Mouse (Mus musculus): Measurements from ENCODE around the gene Rdh5.
A peak's percentile ranks its signal among the peaks of the same experiment; 100 is the strongest.

Gene Rdh5

DNA sequence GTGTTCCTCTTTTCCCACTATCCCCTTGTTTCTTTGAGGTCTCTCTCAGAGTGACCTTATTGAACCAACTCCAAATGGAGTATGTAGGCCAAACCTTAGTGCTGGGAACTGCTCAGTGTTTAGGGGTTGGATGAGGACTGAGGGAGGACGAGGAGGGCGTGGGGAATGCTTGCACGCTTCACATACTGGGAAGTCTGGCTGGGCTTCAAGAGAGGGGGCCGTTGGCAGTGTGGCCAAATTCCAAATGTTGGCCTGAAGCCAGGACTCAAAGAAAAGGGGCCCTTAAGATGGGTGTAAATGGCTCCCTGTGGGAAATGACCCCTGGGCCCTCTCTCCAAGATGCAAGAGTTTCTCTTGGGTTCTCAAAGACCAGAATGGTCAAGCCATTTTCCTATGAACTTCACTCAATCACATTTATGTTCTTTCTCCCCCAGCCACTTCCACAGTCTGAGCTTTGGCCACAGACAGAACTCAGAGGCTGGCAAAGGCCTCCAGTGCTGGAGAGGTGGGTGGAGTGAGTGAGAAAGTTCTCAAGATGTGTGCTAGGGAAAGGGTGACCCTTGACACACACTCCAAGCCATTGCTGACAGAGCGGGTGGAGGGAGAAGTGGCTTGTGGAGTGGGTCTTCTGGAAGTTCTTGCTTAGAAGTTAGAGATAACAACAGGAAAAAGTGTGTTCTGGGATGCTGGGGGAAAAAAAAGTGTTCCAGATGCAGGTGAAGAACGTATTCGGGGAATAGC lies 7.1 kb upstream of the Rdh5 start:
- DNase-seq (ENCODE audit: low spot score): no peak

DNA sequence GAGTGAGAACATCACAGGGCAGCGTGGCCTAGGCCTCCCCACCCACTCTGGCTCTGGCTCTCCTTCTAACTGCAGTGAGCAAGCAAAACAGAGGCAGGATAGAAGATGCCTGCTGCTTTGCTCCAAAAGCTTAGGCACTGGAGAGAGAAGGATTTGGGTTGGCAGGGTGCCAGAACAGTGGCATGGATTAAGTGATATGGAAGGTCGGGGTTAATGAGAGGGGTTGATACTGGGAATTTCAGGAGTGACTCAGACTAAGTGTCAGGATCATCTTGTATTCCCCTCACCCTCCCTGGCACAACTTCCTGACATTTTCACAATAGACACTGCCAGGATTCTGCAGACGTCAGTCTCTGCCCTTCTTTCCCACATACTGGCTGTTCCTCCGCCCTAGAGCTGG lies 5.7 kb upstream of the Rdh5 start:
- DNase-seq (ENCODE audit: low spot score): no peak

DNA sequence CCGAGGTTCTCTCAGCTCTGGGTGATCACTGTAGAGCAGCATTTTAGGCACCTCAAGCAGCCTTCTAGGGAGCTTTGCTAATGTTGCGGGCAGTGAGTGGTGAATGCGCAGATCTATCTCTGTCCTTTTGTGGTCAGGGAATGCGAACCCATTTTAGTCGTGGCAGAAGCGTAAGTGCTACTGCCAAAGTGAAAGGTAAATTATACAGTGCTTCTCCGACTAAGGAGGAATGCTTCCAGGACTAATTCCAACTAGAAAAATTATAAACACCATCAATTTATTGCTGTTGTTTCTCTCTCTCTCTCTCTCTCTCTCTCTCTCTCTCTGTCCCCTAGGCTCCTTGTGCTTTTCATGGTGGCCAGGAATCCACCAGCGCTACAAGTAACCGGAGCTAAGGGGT lies 1.2 kb upstream of the Rdh5 start, which contains the start of gene Bloc1s1:
Gene Bloc1s1, minus strand, starts transcription at position 101 of the 400 bp plus-strand sequence.
- no peak for DNase-seq (ENCODE audit: low spot score)

DNA sequence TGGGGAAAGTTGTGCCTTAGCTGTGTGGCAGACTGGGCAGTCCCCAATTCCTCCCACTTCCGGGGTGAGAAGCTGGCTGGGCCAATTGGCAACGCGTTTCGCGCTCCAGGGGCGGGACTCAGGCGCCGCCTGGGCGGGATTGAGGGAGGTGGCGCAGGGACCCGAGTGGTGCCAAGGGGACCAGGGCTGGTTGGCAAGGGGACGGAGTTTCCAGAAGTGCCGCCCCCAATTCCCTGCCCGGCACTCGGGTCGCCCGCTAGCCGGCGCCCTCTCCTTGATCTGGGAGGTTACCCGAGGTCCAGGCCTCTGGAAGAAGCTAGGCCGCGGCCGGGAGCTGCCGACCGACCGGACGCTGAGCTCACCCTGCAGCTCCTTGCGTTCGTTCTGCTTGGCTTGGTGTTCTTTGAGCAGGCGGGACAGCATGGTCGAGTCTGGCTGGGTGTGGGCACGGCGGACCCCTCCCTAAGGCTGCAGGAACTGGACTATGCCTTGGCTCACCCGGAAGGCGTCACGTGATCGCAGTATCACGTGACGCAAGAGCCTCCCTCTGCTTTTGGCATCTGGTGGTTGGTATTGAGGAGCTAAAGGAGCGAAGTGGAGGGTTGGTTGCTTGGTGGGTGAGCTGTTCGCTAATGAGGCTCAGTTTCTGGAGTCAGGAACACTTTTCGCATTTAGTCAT lies 464 bp upstream of the Rdh5 start:
- DNase-seq (ENCODE audit: low spot score): peak; percentile 91

DNA sequence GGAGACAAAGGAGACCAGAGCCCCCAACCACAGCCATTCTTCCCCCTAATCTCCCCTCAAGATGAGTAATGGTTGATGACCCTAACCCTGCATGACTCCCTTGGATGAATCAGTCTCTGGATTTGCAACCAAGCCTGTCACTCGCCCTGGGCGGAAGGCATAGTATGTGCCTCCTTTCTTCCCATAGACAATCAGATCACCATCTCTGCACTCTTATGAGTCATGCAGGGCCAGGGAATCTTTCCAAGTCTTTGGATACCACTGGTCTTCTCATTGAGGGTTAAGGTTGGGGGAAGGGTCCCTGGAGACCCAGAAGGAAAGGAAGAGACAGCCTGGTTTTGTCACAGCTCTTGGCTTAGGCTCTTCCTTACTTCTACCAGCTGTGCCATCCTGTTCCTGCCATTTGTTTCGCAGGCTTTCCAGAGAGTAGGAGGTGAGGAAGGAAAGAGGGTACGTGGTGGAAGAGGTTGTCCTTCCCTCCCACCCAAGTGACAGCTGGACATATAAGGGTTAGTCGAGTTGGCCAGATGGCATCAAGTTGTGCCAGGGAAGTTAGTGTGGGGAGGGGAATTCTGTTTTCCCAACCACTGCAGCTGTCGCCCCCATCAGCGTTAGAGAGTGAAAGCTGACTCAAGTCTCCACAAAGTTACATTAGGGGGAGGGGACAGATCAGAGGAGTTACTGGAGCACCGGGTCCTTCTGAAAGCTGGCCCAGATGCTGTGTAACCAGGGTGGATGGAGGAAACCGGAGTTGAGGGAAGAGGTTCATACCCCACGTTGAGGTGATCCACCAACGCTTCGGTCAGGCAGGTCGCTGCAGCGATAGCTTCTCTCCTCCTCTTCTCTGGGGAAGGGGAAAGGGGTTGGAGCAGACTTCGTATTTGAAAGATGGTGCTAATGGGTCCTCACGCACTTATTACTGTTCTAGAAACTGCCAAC lies 536 bp downstream of the Rdh5 start:
- DNase-seq (ENCODE audit: low spot score): no peak

DNA sequence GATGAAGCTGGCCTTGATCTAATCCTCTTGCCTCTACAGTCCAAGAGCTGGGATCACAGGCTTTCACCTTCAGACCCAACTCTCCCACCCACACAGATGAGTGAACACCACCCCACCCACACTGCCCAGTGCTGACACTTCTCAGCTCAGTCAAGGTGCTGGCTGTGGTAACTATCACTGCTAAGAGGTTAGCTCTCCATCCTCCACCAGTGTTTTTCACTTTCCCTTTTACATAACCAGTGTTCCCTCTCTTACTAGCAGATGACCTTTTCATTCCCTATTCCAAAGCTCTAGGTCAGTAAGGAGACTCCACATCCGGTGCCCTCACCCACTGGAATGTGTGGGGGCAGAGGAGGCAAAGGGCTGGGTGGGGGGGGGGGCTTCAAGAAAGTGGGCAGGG lies 1.4 kb downstream of the Rdh5 start:
- DNase-seq (ENCODE audit: low spot score): no peak

DNA sequence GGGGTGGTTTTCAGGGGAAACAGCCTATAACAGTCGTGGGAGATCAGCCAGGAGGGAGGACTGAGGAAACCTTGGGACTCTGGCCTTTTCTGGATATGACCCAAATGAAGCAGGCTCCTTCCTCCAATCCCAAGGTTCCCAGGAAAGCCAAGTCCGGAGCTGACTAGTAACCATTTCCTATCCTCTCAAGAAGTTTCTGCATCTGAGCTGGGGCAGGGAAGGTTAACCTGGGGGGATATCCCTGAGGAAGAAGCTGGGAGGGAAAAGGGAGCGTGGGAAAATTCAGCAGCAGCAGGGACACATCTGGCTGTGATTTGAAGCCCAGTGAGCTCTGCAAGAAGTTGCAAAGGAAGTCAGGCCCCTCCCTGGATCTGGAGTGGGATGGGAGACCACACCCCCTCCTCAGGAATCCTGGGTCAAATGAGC lies 1.9 kb downstream of the Rdh5 start:
- no peak for DNase-seq (ENCODE audit: low spot score)

DNA sequence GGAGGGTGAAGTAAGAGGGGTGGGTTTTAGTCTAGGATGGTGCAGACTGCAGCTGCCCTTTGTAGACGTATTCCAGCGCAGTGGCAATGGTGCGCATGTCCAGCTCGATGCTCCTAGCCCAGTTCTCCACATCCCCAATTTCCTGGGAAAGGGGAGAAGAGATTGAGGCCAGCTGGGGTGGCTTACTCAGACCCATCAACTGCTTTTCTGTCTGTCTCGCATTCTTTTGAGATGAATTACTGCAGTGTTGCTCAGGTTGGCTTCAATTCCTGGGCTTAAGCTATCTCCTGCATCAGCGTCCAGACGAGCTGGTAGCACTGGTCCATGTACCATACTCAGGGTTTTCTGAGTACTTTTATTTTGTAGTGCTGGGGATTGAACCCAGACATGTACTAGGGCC lies 2.7 kb downstream of the Rdh5 start:
- no peak for DNase-seq (ENCODE audit: low spot score)

DNA sequence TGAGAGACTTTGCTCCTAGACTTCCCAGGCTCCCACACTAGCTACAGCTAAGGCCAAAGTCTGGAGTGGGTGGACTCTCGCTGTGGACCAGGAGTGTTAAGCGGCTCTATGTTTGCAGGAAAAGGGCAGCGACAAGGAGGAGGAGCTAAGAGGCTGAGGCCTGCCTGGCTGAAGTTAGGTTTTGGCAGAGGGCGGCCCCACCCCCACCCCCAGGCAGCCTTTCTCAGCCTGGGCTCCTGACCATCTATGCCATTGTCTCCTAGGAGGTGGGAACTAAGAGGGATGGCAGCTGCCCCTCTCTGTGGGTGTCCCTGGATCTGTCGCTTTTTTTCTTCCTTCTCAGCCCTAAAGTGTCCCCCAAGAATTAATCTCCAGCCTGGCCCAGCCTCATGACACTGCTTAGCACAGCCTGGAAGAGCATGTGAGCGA lies 3.5 kb downstream of the Rdh5 start:
- DNase-seq (ENCODE audit: low spot score): no peak

DNA sequence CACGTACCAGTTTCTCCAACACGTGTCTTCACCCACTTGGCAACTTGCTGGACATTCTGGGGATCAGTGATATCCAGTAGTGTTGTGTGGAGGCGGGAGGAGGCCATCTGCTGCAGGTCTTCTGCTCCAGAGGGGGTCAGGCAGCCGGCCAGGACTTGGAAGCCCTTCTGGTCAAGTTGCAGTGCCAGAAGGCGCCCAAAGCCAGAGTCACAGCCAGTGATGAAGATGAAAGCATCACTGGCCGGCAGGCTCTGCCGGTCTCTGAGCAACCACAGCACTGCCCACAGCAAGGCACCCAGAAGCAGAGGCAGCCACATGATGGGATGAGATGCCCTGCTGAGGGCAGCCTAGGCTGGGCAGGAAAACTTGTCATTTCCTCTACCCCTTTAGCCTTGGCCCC lies 4.4 kb downstream of the Rdh5 start:
- DNase-seq (ENCODE audit: low spot score): no peak

DNA sequence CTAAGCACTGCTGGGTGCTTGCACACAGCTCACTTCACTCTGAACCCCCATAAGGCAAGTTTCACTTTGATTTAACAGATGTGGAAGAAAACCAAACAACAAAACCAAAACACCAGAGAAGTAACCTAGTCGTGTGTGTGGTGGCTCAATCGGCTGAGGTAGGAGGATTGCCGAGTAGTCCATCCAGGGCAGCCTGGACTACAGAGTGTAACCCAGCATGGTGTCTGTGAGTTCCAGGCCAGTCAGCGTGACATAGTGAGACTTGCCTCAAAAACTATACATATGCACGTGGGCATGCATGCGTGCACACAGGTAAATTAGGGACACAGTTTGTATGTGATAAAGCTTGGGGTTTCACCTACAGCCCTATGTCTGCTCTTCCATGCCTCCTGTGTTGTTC lies 5.3 kb downstream of the Rdh5 start:
- no peak for DNase-seq (ENCODE audit: low spot score)

DNA sequence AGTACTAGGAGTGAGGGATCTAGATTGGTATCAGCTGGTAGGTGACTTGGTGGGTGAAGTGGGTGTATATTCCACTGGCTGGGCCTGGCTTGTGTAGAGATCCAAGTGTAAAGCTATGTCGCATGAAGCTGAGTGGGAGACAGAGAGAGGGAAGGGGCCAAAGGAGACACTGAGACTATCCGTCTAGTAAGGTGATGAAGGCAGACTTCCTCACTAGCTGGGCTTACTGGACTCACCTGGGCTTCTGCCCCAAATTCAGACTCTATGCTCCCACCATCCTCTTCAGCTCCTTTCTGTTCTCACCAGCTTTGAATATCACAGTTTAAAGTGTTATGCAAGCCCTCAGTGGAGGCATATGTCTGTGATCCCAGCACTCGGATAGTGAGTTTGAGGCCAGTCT lies 6.0 kb downstream of the Rdh5 start:
- no peak for DNase-seq (ENCODE audit: low spot score)

DNA sequence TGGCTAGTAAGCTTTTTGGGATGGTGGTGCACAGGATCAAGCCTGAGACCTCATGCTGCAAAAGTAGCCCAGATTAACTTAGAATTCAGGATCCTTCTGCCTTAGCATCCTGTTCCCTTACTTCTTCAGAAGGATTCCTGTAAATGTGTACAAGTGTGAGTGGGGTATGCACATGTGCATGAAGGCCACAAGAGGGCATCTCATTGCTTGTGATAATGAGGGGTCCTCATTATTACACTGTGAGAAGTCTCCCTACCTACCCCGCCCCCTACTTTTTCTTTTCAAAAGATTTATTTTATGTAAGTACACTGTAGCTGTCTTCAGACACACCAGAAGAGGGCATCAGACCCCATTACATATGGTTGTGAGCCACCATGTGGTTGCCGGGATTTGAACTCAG lies 7.1 kb downstream of the Rdh5 start:
- DNase-seq (ENCODE audit: low spot score): no peak

DNA sequence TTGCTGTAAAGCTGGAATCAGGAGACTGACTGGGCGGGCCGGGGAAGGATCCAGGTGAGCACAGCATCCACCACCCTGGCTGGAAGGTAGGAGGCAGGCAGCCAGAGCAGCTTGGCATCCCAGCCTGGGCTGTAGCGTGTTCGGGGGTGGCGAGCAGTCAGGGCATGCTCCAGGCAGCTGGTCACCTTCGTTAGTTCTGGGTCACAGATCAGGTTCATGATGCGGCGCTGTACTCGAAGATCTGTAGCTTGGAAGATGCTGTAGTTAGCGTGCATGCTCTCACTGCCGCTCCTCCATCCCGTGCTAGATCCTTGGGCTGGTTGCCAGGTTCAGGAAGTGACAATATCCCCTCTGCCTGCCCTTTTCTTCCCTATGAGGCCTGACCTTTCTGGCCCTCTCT lies 9.0 kb downstream of the Rdh5 start:
- no peak for DNase-seq (ENCODE audit: low spot score)

DNA sequence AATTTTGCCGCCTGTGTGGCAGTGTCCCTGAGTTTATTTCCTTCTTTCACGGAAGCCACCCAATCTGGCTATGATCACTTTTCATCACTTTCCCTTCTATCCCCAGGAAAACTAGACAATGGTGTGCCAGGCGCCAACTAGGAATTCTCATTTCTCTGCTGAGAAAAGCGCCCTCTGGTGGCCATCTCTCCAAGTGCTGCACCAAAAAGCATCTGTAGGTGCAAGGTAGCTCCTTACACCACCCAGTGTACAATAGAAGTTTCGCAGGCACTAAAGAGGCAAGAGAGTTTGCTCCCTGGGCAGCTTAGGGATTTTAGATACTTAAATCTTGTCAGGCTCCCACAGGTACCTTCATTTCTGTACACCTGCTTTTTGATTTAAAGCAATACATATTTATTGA lies 9.5 kb downstream of the Rdh5 start:
- peak; percentile 85 for DNase-seq (ENCODE audit: low spot score)

DNA sequence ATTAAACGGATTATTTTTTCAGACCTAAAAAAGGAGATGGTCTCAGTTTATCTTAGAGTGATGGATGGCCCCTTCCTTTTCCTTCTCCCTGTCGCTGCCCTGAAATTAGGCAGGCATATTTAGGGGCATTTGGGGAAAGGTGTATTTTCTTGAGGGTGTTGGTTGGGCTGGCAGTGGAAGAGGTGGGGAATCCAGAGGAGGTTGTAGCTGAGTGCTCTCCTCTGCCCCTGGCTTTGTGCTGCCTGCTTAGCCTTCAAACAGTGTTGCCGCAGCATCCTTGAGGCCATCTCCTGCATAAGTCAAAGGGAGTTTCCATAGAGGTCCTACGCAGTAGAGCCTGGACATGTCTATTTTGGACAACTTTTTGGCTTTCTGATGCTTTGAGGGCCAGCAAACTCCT lies 9.9 kb downstream of the Rdh5 start:
- DNase-seq (ENCODE audit: low spot score): no peak

DNA sequence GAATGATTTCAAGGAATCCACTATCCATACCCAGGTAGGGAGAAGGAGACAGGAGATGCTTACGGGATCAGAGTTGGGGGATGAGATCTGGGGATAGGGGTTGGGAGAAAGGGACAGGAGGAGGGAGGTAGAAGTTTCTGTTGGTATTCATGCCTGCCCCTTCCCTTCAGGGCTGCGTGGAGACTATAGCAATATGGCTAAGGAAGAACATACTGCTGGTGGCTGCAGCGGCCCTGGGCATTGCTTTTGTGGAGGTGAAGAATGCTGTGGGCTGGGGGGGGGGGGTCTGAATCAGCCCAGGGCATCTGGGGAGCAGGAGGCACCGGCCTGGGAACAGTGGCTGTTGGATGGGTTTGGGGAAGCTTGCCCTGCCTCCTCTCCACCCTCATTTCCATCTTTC lies 10.4 kb downstream of the Rdh5 start:
- DNase-seq (ENCODE audit: low spot score): no peak

DNA sequence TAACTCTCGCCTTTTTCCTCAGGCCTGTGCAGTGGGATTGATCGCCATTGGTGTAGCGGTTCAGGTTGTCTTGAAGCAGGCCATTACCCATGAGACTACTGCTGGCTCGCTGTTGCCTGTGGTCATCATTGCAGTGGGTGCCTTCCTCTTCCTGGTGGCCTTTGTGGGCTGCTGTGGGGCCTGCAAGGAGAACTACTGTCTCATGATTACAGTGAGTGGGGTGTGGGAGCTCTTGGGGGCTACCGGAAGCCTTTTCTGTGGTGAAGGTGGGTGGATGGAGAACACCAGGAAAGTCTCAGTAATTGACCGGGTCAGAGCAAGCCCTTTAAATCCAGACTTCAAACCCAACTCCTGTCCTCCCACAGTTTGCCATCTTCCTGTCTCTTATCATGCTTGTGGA lies 11.3 kb downstream of the Rdh5 start:
- DNase-seq (ENCODE audit: low spot score): no peak

DNA sequence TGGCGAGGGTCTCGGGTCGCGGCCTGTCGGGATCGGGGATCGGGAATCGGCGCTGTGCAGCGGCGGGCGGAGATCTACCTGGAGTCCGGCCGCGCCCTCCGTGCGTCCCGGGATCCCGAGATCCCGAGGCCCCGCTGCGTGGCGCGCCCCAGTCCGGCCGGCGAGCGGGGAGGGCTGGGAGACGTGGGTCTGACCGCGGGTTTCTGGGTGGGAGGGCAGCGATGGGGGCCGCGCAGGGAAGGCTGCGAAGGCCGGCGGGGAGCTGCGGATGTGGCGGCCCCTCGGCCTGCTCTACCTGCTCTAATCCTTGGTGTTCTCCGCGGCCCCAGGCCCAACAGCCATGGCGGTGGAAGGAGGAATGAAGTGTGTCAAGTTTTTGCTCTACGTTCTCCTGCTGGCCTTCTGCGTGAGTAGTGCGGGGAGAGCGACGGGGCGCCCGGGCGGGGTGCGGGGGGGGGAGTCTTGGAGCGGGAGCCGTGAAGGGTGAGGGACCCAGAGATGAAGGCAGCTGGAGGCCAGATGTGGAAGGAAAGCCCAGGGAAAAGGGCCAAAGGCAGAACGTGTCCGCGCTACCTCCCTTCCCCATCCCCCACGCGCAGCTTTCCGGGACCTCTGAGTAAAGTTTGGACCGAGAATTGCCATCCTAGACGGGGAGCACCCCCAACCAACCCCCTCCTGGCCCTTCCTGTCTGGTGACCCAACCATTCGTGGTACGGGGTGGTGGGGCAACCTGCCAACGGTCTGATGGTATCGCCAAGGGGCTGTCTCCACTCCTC lies 12.4 kb downstream of the Rdh5 start:
- DNase-seq (ENCODE audit: low spot score): no peak

DNA sequence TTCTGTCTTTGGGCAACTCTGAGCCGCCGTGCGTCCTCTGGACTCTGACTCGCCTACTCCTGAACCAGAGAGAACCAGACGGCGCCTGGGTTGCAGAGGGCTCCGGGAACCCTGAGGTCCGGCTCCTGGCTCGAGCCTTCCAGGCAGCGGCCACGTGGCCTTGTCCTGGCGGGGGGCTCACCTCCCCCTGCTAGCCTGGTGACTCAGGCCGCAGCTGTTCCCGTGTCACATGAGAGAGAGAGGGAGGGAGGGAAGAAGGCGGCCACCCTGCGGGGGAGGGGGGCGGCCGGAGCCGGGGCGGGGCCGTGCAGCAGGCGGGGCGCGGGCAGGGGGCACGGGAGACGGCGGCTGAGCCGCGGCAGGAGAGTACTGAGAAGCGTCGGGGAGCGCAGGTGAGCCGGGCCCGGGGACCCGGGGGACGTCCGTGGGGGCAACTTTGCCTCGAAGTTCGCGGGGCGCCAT lies 13.1 kb downstream of the Rdh5 start:
- DNase-seq (ENCODE audit: low spot score): peak; percentile 78

DNA sequence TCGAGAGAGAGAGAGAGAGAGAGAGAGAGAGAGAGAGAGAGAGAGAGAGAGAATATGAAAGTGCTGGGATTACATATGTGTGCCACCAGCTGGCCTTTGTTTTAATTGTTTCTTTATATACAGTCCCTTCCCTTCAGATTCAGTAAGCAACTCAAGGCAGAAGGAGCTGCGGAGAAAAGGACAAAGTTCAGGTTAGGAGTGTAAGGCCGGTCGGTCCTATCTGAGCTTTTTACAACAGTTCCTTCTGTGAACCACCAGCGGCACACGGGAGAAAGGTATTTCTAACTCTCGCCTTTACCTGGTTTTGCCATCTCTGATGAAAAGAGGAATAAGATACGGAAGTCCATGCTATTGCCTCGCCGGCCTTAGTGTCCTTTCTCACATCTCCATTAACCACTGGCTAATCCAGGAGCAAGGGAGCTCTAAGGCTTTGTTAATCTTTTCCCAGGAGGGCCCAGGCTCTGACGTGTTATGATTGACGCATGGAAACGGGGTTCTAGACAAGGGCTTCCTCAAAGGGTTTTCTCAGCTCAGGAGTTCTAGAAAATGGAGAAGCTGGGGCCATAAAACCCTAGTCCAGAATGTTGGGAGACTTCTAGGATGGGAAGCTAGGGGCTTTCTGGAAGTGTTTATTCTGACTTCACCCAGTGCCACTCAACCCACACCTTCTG lies 13.8 kb downstream of the Rdh5 start:
- no peak for DNase-seq (ENCODE audit: low spot score)
